ENCODE assay signal across 8 mouse cellular contexts in the genomic region with DNA sequence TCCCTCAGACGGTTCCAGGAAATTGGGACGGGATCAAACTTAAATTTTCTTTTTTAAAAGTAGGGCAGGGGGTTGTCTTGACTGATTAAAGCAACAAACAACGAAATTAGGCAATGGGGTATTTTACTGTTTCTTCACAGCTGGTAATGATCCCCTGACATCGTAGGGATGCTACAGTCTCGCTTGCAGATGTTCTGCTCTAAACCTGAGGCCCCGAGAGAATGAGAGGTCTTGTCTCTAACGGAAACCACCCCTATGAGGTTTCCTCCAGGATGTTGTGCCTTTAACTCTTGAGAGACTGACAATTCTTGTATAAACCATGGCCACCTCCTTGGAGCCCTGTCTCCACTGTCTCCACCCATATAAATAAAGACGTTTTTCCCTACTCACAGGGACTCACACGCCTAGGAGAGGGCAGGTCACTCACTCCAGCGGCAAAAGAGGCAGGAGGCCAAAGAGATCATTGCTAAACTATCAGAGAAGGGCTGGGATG. TPM values are rescaled to one million over a fixed set of nuclear protein-coding genes. Genes with fewer than 3 reads are reported as not detected.
DNase-seq lines count a peak whose midpoint lies in the region; ATAC-seq and TF ChIP-seq lines count a peak whose summit lies in the region.

Gene Stn1 (minus strand): TSS at position 208 of the 493 bp plus-strand sequence.

- H3K27ac ChIP-seq in kidney, embryonic 15.5 days: peak within 1 kb of the TSS; percentile 92
- H3K27ac ChIP-seq in heart, embryonic 10.5 days: peak within 1 kb of the TSS; percentile 77
- H3K27ac ChIP-seq in thymus, adult 2 months (ENCODE audit: control insufficient read depth, insufficient read depth, low read length): peak within 1 kb of the TSS; percentile 95

- WGBS in kidney, embryonic 15.5 days: 2% methylated on average over 10 of the region's 10 CpGs
- 3% methylated on average over 10 of the region's 10 CpGs for WGBS in heart, embryonic 10.5 days
- WGBS in thymus, adult 2 months: 4% methylated on average over 10 of the region's 10 CpGs

- H3K9ac ChIP-seq in kidney, embryonic 15.5 days: peak within 1 kb of the TSS; percentile 49

- H3K4me3 ChIP-seq in kidney, embryonic 15.5 days (replicated peaks): peak within 1 kb of the TSS; percentile 58
- peak within 1 kb of the TSS; percentile 67 for H3K4me3 ChIP-seq in heart, embryonic 10.5 days
- H3K4me3 ChIP-seq in thymus, adult 2 months (ENCODE audit: control insufficient read depth, insufficient read depth, low read length): peak within 1 kb of the TSS; percentile 66

- no peaks in the 10 kb centered on the region for H3K27me3 ChIP-seq in kidney, embryonic 15.5 days
- H3K27me3 ChIP-seq in heart, embryonic 10.5 days (ENCODE audit: insufficient read depth, poor library complexity, severe bottlenecking): no peaks in the 10 kb centered on the region
- no peaks in the 10 kb centered on the region for H3K27me3 ChIP-seq in thymus, adult 2 months (ENCODE audit: control insufficient read depth, insufficient read depth, low read length)

- peaks cover 35% of the 10 kb centered on the region for H3K4me1 ChIP-seq in kidney, embryonic 15.5 days
- peaks cover 34% of the 10 kb centered on the region for H3K4me1 ChIP-seq in heart, embryonic 10.5 days
- H3K4me1 ChIP-seq in thymus, adult 2 months (replicated peaks; ENCODE audit: control insufficient read depth, insufficient read depth, low read length): peaks cover 19% of the 10 kb centered on the region

- peaks cover 16% of the 10 kb centered on the region for H3K36me3 ChIP-seq in kidney, embryonic 15.5 days
- peaks cover 13% of the 10 kb centered on the region for H3K36me3 ChIP-seq in heart, embryonic 10.5 days
- H3K36me3 ChIP-seq in thymus, adult 2 months (ENCODE audit: control insufficient read depth, insufficient read depth, low read length): no peaks in the 10 kb centered on the region

- no peak for TF ChIP-seq POLR2A in thymus, adult 2 months (IDR thresholded peaks at IDR 0.05; ENCODE audit: control insufficient read depth, extremely low read depth, insufficient read depth, low read length, poor library complexity)

- peak; percentile 19 for ATAC-seq in kidney, embryonic 15.5 days (replicated peaks; ENCODE audit: low FRiP score)
- no peak; the same call in 1 of the 2 replicates for ATAC-seq in cerebellum, adult (ENCODE audit: insufficient number of reproducible peaks, low FRiP score, low TSS enrichment)

- TF ChIP-seq CTCF in thymus, adult 2 months (IDR thresholded peaks at IDR 0.05; ENCODE audit: borderline replicate concordance, control insufficient read depth, extremely low read depth, insufficient read depth, low read length, poor library complexity): no peak

- DNase-seq in kidney, postnatal 10 days: no peak
- no peak for DNase-seq in adrenal gland, postnatal 25 days
- no peak for DNase-seq in heart, embryonic 10.5 days (ENCODE audit: low spot score)
- no peak for DNase-seq in layer of hippocampus, postnatal 14 days (ENCODE audit: low spot score in 2 of 2)
- peak; percentile 38 for DNase-seq in lung, postnatal 36 days
- peak; percentile 43 for DNase-seq in thymus, adult 2 months

- H3K4me2 ChIP-seq in kidney, embryonic 15.5 days: peak within 1 kb of the TSS; percentile 63

- H3K9me3 ChIP-seq in kidney, embryonic 15.5 days (replicated peaks): no peaks in the 10 kb centered on the region
- H3K9me3 ChIP-seq in heart, embryonic 10.5 days: no peaks in the 10 kb centered on the region

RNA-seq across cellular contexts. Expression of gene Stn1, which starts in this region (rescaled TPM):
- 47.1 and 51.0 TPM in 2 replicates for polyA plus RNA-seq in kidney, embryonic 15.5 days (2015; fragmentation: Nextera tagmentation; extraction: Ambion mirVana)
- total RNA-seq in adrenal gland, postnatal 25 days (2021): 14.1 and 17.3 TPM in 2 replicates
- 42.2 and 53.8 TPM in 2 replicates for polyA plus RNA-seq in heart, embryonic 10.5 days (2016; fragmentation: Nextera tagmentation; extraction: Ambion mirVana)
- 10 to 100 TPM; 18.5 to 21.1 TPM for total RNA-seq in layer of hippocampus, postnatal 14 days (2021)
- polyA plus RNA-seq in thymus, adult 2 months (2012; rRNA removed): 24.2 and 24.8 TPM in 2 replicates

Comparison
In these comparisons a context has a peak if more than half of its experiments do, and no peak if none do; other contexts are left out.
1. DNase-seq: peak in lung, postnatal 36 days (single experiment) and thymus, adult 2 months (single experiment); none in kidney, postnatal 10 days (single experiment), adrenal gland, postnatal 25 days (single experiment), heart, embryonic 10.5 days (single experiment) and layer of hippocampus, postnatal 14 days (0 of 2).
2. Peak in every context shown above with its lines, with median percentiles within 50 percentile points of each other: H3K27ac ChIP-seq and H3K4me3 ChIP-seq.